Mouse (Mus musculus): ENCODE data around the gene E130114P18Rik.

GRCm38 (mm10) chr4:97803791-97804190 is 25.9 kb upstream of the E130114P18Rik start:
- no peak for TF ChIP-seq TAL1 (conservative IDR thresholded peaks at IDR 0.05; ENCODE audit: low read depth, low read length)
- no peak for TF ChIP-seq CTCF (IDR thresholded peaks at IDR 0.05; ENCODE audit: low read depth, low read length)
- no peak for TF ChIP-seq GATA1 (IDR thresholded peaks at IDR 0.05; ENCODE audit: borderline replicate concordance, low read length)
